Mouse (Mus musculus) liver, embryonic 13.5 days (tissue): ENCODE measurements at regions not wholly inside any gene's neighbourhood (a gene's known extent, or its start where the extent isn't known, plus 50 kb on each side); places are given as distances from the start of the nearest gene placed in this dataset.

ENCODE experiments used
- ATAC-seq: fragments of 200-750 bp; cut with Nextera tagmentation; 2 replicates; pipeline ENCODE4 v1.8.0; 2017; ENCODE audit warnings: low read depth, mild to moderate bottlenecking, moderate number of reproducible peaks, moderate library complexity
- DNase-seq: peaks from one replicate; pipeline ENCODE4 v3.0.0; 2022
- H3K27ac ChIP-seq: fragments of 300-500 bp; sonication (generic); 2 replicates; pipeline ENCODE4 v1.5.1; 2015; ENCODE audit warnings: moderate library complexity, mild to moderate bottlenecking, inconsistent platforms
- H3K27me3 ChIP-seq: fragments of 300-500 bp; sonication (generic); 2 replicates; pipeline ENCODE4 v1.6.1; 2015; ENCODE audit warnings: mild to moderate bottlenecking, inconsistent platforms
- H3K36me3 ChIP-seq: fragments of 300-500 bp; sonication (generic); 2 replicates; pipeline ENCODE4 v1.6.1; 2015; ENCODE audit warnings: mild to moderate bottlenecking, inconsistent platforms
- H3K4me1 ChIP-seq: fragments of 300-500 bp; sonication (generic); replicated peaks from 2 replicates; pipeline ENCODE4 v1.6.1; 2015; ENCODE audit warnings: inconsistent platforms
- H3K4me2 ChIP-seq: fragments of 300-500 bp; sonication (generic); 2 replicates; pipeline ENCODE4 v1.6.1; 2015; ENCODE audit warnings: inconsistent platforms, mild to moderate bottlenecking, moderate library complexity
- H3K4me3 ChIP-seq: fragments of 300-500 bp; sonication (generic); replicated peaks from 2 replicates; pipeline ENCODE4 v1.5.1; 2015; ENCODE audit warnings: mild to moderate bottlenecking, inconsistent platforms
- H3K9ac ChIP-seq: fragments of 300-500 bp; sonication (generic); 2 replicates; pipeline ENCODE4 v1.6.1; 2015; ENCODE audit warnings: mild to moderate bottlenecking, inconsistent platforms
- H3K9me3 ChIP-seq: fragments of 300-500 bp; sonication (generic); replicated peaks from 2 replicates; pipeline ENCODE4 v1.6.1; 2016; ENCODE audit warnings: inconsistent platforms
- WGBS: fragments of 180-500 bp; shearing (Covaris S2); methylation state at CpG from one replicate; pipeline ENCODE4 v1.1.7; 2015; ENCODE audit not compliant: insufficient replicate concordance; 5-methylcytosine and 5-hydroxymethylcytosine counted together

DNA sequence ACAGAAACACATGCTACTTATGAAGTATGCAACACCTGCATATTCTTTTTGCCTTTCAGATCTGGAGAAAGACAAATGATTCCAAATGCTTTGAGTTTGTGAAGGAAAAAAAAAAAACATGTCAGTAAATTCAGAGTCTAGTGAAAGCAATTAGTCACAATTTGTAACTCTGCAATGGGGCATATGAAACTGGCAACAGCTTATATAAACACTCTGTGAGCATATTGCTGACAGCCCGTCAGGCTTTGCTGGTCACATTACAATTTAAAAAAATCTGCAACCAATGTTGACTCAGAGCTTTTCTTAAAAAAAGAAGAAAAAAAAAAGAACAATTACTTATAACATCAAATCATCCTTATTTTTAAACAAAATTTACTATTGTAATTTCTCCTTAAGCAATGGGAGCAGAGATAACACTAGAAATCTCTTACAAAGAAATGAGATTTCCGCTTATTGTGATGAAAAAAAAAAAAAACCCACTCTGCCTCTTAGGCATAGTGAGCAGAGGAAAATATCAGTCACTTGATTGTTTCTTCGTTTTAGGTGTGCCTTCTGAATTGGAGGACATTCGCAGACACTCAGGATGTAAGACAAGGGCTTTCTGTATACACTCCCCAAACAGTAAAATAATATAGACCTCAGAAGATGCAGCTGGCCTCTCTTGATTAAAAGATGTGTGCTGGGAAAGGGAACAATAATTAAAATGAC is 115.1 kb upstream of the Asb5 start:
- Histone ChIP-seq H3K4me3 (no peak overlapping the region), H3K27ac (no peak overlapping the region), H3K4me2 (no peak overlapping the region), H3K27me3 (no peaks in the 10 kb centered on the region), H3K9me3 (no peaks in the 10 kb centered on the region), H3K4me1 (no peaks in the 10 kb centered on the region), H3K36me3 (no peaks in the 10 kb centered on the region), H3K9ac (no peak overlapping the region)
- no peak for DNase-seq
- WGBS: 61% methylated on average over 4 of the region's 4 CpGs
- no peak for ATAC-seq

GRCm38 (mm10) chr8:54416691-54417090 is 112.7 kb upstream of the Asb5 start:
- Histone ChIP-seq H3K4me3 (no peak overlapping the region), H3K36me3 (no peaks in the 10 kb centered on the region), H3K4me2 (no peak overlapping the region), H3K27me3 (no peaks in the 10 kb centered on the region), H3K4me1 (no peaks in the 10 kb centered on the region), H3K9ac (no peak overlapping the region), H3K9me3 (no peaks in the 10 kb centered on the region), H3K27ac (no peak overlapping the region)
- WGBS: 67% methylated on average over 2 of the region's 2 CpGs
- ATAC-seq: no peak
- DNase-seq: no peak

DNA sequence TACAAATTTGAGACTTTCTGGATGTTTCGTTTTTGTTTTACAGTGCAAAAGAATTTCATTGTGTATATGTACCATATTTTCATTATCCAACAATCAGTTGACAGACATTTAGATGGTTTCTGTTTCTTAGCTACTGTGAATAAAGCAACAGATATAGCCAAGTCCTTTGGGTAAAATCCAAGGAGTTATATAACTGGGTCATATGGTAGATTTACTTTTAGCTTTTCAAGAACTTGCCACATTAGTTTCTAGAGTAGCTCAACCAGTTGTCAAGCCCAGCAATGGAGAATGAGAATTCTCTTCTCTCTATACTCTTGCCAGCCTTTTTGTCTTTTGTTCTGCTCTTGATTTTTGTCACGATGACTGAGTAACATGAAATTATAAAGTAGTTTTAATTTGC is 111.3 kb upstream of the Asb5 start:
- H3K27me3 ChIP-seq: no peaks in the 10 kb centered on the region
- H3K9ac ChIP-seq: no peak overlapping the region
- no peaks in the 10 kb centered on the region for H3K4me1 ChIP-seq
- no peak overlapping the region for H3K4me2 ChIP-seq
- H3K36me3 ChIP-seq: no peaks in the 10 kb centered on the region
- H3K9me3 ChIP-seq: no peaks in the 10 kb centered on the region
- H3K4me3 ChIP-seq: no peak overlapping the region
- ATAC-seq (no peak), DNase-seq (no peak)
- H3K27ac ChIP-seq: no peak overlapping the region
- 62% methylated on average over 2 of the region's 2 CpGs for WGBS

GRCm38 (mm10) chr8:54420339-54421098 is 108.9 kb upstream of the Asb5 start:
- Histone ChIP-seq H3K4me1 (no peaks in the 10 kb centered on the region), H3K9ac (no peak overlapping the region), H3K27ac (no peak overlapping the region), H3K36me3 (no peaks in the 10 kb centered on the region), H3K27me3 (no peaks in the 10 kb centered on the region), H3K4me2 (no peak overlapping the region), H3K9me3 (no peaks in the 10 kb centered on the region), H3K4me3 (no peak overlapping the region)
- no peak for ATAC-seq
- 18% methylated on average over 6 of the region's 6 CpGs for WGBS
- no peak for DNase-seq

DNA sequence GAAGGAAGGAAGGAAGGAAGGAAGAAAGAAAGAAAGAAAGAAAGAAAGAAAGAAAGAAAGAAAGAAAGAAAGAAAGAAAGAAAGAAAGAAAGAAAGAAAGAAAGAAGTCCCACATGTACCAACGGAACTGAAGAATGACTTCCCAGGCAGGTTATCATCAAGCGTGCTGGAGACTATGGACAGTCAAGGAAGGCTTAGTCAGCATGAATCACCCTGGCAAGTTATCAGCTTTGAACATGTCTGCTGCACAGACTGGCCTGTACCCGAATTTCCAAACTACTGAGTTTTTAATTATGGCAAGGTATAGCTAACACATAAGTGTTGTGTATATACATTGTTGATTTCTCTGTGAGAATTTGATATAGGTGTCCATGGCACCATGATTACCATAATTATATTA is 104.3 kb upstream of the Asb5 start:
- whole genome bisulfite sequencing: 17% methylated on average over 3 of the region's 3 CpGs
- Histone ChIP-seq H3K36me3 (no peaks in the 10 kb centered on the region), H3K9ac (no peak overlapping the region), H3K9me3 (no peaks in the 10 kb centered on the region), H3K4me3 (no peak overlapping the region), H3K4me1 (no peaks in the 10 kb centered on the region), H3K27me3 (no peaks in the 10 kb centered on the region), H3K27ac (no peak overlapping the region), H3K4me2 (no peak overlapping the region)
- no peak for DNase-seq
- no peak for ATAC-seq

GRCm38 (mm10) chr8:54435694-54436093 is 93.7 kb upstream of the Asb5 start:
- no peak overlapping the region for H3K27ac ChIP-seq
- no peaks in the 10 kb centered on the region for H3K4me1 ChIP-seq
- H3K4me2 ChIP-seq: no peak overlapping the region
- H3K9me3 ChIP-seq: no peaks in the 10 kb centered on the region
- 62% methylated on average over 5 of the region's 5 CpGs for WGBS
- DNase-seq (no peak), ATAC-seq (no peak)
- H3K27me3 ChIP-seq: no peaks in the 10 kb centered on the region
- no peaks in the 10 kb centered on the region for H3K36me3 ChIP-seq
- H3K9ac ChIP-seq: no peak overlapping the region
- H3K4me3 ChIP-seq: no peak overlapping the region

DNA sequence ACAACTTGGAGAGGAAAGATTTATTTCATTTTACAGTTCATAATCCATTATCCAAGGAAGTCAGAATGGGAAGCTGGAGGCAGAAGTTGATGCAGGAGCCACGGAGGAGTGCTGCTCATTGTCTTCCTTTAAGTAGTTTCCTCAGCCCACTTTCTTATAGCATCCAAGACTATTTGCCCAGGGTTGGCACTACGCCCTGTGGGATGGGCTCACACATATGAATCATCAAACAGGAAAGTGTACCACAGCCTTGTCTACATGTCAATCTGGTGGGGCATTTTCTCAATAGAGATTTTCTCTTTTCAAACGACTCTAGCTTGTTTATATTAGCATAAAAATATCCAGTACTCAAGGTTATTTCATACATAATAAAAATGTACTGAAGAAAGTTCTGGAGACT is 88.2 kb upstream of the Asb5 start:
- no peaks in the 10 kb centered on the region for H3K36me3 ChIP-seq
- no peak overlapping the region for H3K27ac ChIP-seq
- H3K9me3 ChIP-seq: no peaks in the 10 kb centered on the region
- no peak overlapping the region for H3K4me3 ChIP-seq
- ATAC-seq (no peak), DNase-seq (no peak)
- H3K27me3 ChIP-seq: no peaks in the 10 kb centered on the region
- H3K4me2 ChIP-seq: no peak overlapping the region
- no peaks in the 10 kb centered on the region for H3K4me1 ChIP-seq
- no peak overlapping the region for H3K9ac ChIP-seq
- WGBS: 49% methylated on average over 3 of the region's 3 CpGs

GRCm38 (mm10) chr8:54442395-54442794 is 87.0 kb upstream of the Asb5 start:
- no peak overlapping the region for H3K9ac ChIP-seq
- no peak overlapping the region for H3K27ac ChIP-seq
- no peaks in the 10 kb centered on the region for H3K4me1 ChIP-seq
- no peaks in the 10 kb centered on the region for H3K9me3 ChIP-seq
- no peak overlapping the region for H3K4me2 ChIP-seq
- ATAC-seq (no peak), DNase-seq (no peak)
- no peaks in the 10 kb centered on the region for H3K27me3 ChIP-seq
- H3K4me3 ChIP-seq: no peak overlapping the region
- no peaks in the 10 kb centered on the region for H3K36me3 ChIP-seq
- 70% methylated on average over 1 of the region's 1 CpGs for WGBS

GRCm38 (mm10) chr8:54446370-54446769 is 83.0 kb upstream of the Asb5 start:
- DNase-seq (no peak), ATAC-seq (no peak)
- H3K36me3 ChIP-seq: no peaks in the 10 kb centered on the region
- no peaks in the 10 kb centered on the region for H3K9me3 ChIP-seq
- H3K27me3 ChIP-seq: no peaks in the 10 kb centered on the region
- H3K4me2 ChIP-seq: no peak overlapping the region
- H3K9ac ChIP-seq: no peak overlapping the region
- WGBS: 8% methylated on average over 5 of the region's 5 CpGs
- H3K4me1 ChIP-seq: no peaks in the 10 kb centered on the region
- H3K27ac ChIP-seq: no peak overlapping the region
- no peak overlapping the region for H3K4me3 ChIP-seq

DNA sequence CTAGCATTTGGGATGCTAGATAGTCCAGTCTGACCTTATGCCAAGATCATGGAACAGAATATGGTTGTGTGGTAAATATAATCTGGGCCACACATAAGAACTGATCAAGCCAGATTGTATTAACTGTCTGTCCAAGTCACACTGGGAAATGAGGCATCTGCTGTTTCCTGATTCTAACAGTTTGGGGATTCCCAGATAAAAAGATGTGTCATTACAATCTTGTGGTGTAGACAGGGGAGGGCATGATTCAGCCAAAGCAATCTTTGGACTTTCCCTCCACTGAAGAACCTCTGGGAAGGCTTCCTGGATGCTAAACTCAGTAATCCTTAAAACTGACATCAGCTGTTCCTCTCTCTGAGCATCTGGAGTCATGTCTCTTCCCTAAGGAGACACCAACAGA is 79.6 kb upstream of the Asb5 start:
- Histone ChIP-seq H3K9me3 (no peaks in the 10 kb centered on the region), H3K36me3 (no peaks in the 10 kb centered on the region), H3K4me3 (no peak overlapping the region), H3K9ac (no peak overlapping the region), H3K27me3 (no peaks in the 10 kb centered on the region), H3K4me1 (no peaks in the 10 kb centered on the region), H3K4me2 (no peak overlapping the region), H3K27ac (no peak overlapping the region)
- no peak for ATAC-seq
- DNase-seq: no peak

DNA sequence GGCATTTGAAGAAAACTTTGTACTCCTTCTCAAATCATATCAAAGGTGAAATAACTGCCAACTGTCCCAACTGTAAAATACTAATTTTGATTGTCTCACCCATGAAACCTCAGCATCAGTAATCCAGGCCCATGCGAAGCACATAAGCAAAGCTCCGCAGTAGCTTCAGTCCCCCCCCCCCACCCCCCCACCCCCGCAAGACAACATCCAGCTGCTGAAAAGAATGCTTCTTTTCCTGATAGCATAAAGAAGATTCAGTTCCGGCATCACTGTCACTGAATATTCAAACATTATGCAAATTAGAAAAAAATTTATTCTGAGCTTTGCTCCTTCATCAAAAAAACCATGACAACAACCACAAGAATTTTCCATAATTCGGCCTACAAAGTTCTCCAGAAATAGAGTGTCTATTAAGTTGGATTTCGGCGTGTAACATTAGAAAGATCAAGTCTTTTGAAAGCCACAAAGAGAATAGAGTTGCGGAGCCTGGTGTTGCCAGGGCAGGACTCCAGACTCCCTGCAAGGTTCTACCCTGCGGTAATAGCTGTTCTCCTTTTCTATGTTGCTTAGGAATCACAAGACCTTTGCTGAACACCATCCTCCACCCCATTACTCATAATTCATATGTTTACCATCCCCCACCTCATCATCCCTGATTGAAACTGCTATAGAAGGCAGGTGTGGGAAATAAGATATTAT is 77.9 kb upstream of the Asb5 start:
- Histone ChIP-seq H3K27ac (no peak overlapping the region), H3K36me3 (no peaks in the 10 kb centered on the region), H3K4me1 (no peaks in the 10 kb centered on the region), H3K4me3 (no peak overlapping the region), H3K4me2 (no peak overlapping the region), H3K9me3 (no peaks in the 10 kb centered on the region), H3K27me3 (no peaks in the 10 kb centered on the region), H3K9ac (no peak overlapping the region)
- no peak for ATAC-seq
- DNase-seq: no peak
- WGBS: 74% methylated on average over 9 of the region's 9 CpGs
